Mouse (Mus musculus): Measurements from ENCODE around the gene Ccn2. TPM values are rescaled to one million over a fixed set of nuclear protein-coding genes. Genes with fewer than 3 reads are reported as not detected.

Ccn2 gene
- polyA plus RNA-seq, 1 experiment from 2014 or later = 1.8 TPM

Other genes with a start within 250 kb of the Ccn2 start
- gene Enpp1, start 116.7 kb downstream of the Ccn2 start, polyA plus RNA-seq (2015; fragmentation: Nextera tagmentation; extraction: Ambion mirVana) = 0.76 and 1.00 TPM in 2 replicates
- 2.8 TPM in 2 replicates for gene Enpp3, start 247.4 kb downstream of the Ccn2 start, polyA plus RNA-seq (2015; fragmentation: Nextera tagmentation; extraction: Ambion mirVana)

Data from forebrain, embryonic 13.5 days (tissue).